Mouse (Mus musculus) heart, embryonic 16.5 days (tissue): ENCODE data around the gene Cygb. TPM values are rescaled to one million over a fixed set of nuclear protein-coding genes. Genes with fewer than 3 reads are reported as not detected.

Source experiments
- ATAC-seq: fragments of 200-750 bp; cut with Nextera tagmentation; replicated peaks from 2 replicates; pipeline ENCODE4 v1.8.0; 2017; ENCODE audit warnings: moderate number of reproducible peaks; ENCODE audit not compliant: insufficient read depth, low FRiP score; ENCODE audit errors: extremely low read depth
- H3K27ac ChIP-seq: fragments of 300-500 bp; sonication (generic); 2 replicates; pipeline ENCODE4 v1.5.1; 2014; ENCODE audit warnings: mild to moderate bottlenecking, low read length, control low read depth, moderate library complexity
- H3K27me3 ChIP-seq: fragments of 300-500 bp; sonication (generic); 2 replicates; pipeline ENCODE4 v1.6.1; 2014; ENCODE audit warnings: low read length, mixed read lengths; ENCODE audit not compliant: control insufficient read depth, insufficient read depth
- H3K36me3 ChIP-seq: fragments of 300-500 bp; sonication (generic); 2 replicates; pipeline ENCODE4 v1.6.1; 2014; ENCODE audit not compliant: control insufficient read depth, insufficient read depth
- H3K4me1 ChIP-seq: fragments of 300-500 bp; sonication (generic); 2 replicates; pipeline ENCODE4 v1.6.1; 2014; ENCODE audit warnings: low read length, mixed read lengths; ENCODE audit not compliant: control insufficient read depth, insufficient read depth
- H3K4me2 ChIP-seq: fragments of 300-500 bp; sonication (generic); 2 replicates; pipeline ENCODE4 v1.6.1; 2014; ENCODE audit warnings: low read depth, mild to moderate bottlenecking, control low read depth, low read length
- H3K4me3 ChIP-seq: fragments of 300-500 bp; sonication (generic); 2 replicates; pipeline ENCODE4 v1.5.1; 2014; ENCODE audit warnings: mild to moderate bottlenecking, control low read depth, low read length
- H3K9ac ChIP-seq: fragments of 300-500 bp; sonication (generic); 2 replicates; pipeline ENCODE4 v1.6.1; 2014; ENCODE audit warnings: low read length, control low read depth
- H3K9me3 ChIP-seq: fragments of 300-500 bp; sonication (generic); replicated peaks from 2 replicates; pipeline ENCODE4 v1.6.1; 2016; ENCODE audit warnings: low read length; ENCODE audit not compliant: control insufficient read depth
- WGBS: fragments of 180-500 bp; shearing (Covaris S2); extraction: QIAGEN DNeasy Blood & Tissue Kit; methylation state at CpG from one replicate; pipeline ENCODE4 v1.1.7; 2014; 5-methylcytosine and 5-hydroxymethylcytosine counted together
- polyA plus RNA-seq: library from polyadenylated mRNA; unstranded; fragments of >200 nt; fragmentation: Nextera tagmentation; extraction: Ambion mirVana; gene quantifications from 2 replicates; pipeline ENCODE4 v1.2.1, GENCODE M21; 2015

Gene Cygb
- polyA plus RNA-seq, 1 experiment from 2014 or later = 12.3 TPM

DNA sequence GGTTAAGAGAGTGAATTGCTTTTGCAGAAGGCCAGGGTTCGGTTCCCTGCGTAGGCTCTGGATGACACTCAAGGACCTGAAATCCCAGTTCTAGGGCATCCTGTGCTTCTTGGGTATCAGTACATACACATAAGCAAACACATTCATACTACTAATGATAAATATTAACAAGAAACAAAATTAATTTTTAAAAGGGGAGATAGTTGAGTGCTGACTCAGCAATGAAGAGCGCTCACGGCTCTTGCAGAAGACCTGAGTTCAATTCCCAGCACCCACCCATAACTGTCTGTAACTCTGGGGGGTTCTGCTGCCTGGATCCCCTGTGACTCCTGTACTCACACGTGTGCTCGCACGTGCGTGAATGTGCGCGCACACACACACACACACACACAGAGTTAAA is 35.5 kb upstream of the Cygb start:
- Histone ChIP-seq H3K4me1 (peaks cover under 1% of the 10 kb centered on the region; the same call in 1 of the 2 replicates), H3K9me3 (no peaks in the 10 kb centered on the region), H3K27me3 (peaks cover 16% of the 10 kb centered on the region), H3K4me3 (no peak overlapping the region), H3K9ac (no peak overlapping the region), H3K36me3 (no peaks in the 10 kb centered on the region), H3K4me2 (no peak overlapping the region), H3K27ac (no peak overlapping the region)
- ATAC-seq = no peak
- WGBS = 93% methylated on average over 10 of the region's 10 CpGs

DNA sequence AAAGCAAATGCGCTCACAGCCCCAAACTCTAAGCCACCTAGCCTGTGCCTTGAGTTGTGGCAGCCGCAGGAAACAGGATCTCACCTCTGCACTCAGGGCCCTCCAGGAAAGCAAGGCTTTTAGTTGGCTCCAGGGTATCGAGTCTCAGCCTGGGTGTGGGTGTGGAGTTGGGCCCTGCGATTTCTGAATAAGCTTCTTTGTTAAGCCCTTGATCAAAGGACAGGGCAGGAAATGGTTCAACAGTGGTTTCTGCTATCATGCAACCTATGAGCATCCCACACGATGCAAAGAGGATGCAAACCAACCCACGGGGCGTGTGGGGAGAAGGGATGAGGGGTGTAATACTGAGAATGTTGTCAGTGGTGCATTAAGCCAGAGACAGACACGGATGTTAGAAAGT is 33.8 kb upstream of the Cygb start:
- H3K27ac ChIP-seq = no peak overlapping the region
- no peaks in the 10 kb centered on the region for H3K36me3 ChIP-seq
- H3K9ac ChIP-seq = no peak overlapping the region
- H3K9me3 ChIP-seq = no peaks in the 10 kb centered on the region
- H3K4me2 ChIP-seq = no peak overlapping the region
- ATAC-seq = no peak
- no peak overlapping the region for H3K4me3 ChIP-seq
- WGBS = 69% methylated on average over 8 of the region's 8 CpGs
- H3K27me3 ChIP-seq = 0 out of 2 replicates have a peak, but pooled peaks cover 3% of the 10 kb centered on the region
- no peaks in the 10 kb centered on the region for H3K4me1 ChIP-seq

DNA sequence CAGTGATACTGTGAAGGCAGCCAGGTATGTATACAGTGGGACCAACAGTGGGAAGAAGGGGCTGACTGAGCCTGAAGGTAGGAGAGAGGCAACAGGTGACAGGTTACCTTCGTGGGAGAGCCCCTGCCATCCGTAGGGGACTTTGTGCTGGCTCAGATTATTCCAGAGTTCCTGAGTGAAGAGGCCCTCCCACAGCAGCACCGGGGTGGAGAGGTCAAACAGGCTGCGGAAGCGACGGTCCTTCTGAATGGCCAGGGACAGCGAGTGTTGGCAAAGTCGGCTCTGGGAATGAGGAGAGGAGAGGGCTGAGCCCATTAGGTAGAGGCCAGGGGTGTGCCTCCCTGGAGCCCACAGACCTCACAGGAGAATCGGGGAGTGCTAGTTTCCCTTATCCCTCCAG is 31.6 kb upstream of the Cygb start:
- Histone ChIP-seq H3K4me2 (no peak overlapping the region), H3K27me3 (no peaks in the 10 kb centered on the region), H3K4me1 (no peaks in the 10 kb centered on the region), H3K9ac (no peak overlapping the region), H3K9me3 (no peaks in the 10 kb centered on the region), H3K4me3 (no peak overlapping the region), H3K36me3 (no peaks in the 10 kb centered on the region), H3K27ac (no peak overlapping the region)
- 69% methylated on average over 9 of the region's 9 CpGs for WGBS
- ATAC-seq = no peak

DNA sequence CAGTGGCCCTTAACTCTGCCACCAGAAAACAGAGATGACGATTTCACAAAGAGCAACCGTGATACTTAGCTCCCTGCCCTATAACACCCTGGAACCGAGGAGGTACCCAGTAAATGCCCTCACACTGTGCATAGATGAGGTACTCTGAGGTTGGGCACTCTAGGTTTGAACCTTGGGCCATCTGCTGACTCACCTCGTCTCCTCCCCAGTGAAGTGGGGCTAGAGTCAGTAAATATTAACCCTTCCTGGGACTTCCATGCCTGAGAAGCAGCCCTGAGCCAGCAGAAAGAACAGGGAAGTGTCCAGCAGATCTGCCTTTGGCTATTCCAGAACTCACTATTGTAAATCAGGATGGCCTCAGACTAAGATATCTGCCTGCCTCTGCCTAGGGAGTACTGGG is 29.7 kb upstream of the Cygb start:
- Histone ChIP-seq H3K27me3 (no peaks in the 10 kb centered on the region), H3K36me3 (0 out of 2 replicates have a peak, but pooled peaks cover 3% of the 10 kb centered on the region), H3K9me3 (no peaks in the 10 kb centered on the region), H3K4me1 (no peaks in the 10 kb centered on the region), H3K9ac (no peak overlapping the region), H3K4me2 (no peak overlapping the region), H3K27ac (no peak overlapping the region), H3K4me3 (no peak overlapping the region)
- WGBS = 84% methylated on average over 4 of the region's 4 CpGs
- no peak for ATAC-seq

DNA sequence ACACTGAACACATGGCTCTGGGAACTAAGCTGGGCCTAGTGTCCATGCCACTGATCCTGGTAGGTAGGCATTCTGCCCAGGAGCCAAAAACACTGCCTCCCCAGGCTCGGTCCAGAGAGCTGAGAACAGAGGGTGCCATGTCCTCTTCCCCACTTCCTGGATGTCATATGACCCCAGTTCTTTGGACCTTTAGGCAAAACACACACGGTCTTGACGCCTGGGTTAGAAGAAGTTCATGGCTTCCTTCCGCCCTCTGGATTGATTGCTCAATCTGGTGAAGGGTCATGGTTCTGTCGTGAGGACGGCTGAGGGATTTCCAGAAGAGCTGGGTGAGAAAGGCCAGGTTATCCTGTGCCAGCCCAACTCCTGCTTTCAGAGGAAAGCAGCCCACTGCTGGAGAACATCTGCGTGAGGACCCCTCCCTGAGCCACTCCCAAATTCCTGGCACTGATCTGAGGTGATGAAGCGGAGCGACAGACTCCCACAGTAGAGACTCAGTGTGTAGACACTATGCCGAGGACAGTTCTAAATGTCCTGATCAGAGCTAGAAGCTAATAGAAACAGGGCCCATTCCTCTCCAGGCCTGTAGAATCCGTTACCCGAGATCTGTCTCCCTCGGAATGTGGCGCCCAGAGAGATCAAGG is 28.5 kb upstream of the Cygb start:
- Histone ChIP-seq H3K4me1 (no peaks in the 10 kb centered on the region), H3K9me3 (no peaks in the 10 kb centered on the region), H3K27me3 (no peaks in the 10 kb centered on the region), H3K4me3 (no peak overlapping the region), H3K4me2 (no peak overlapping the region), H3K36me3 (peaks cover 4% of the 10 kb centered on the region; the same call in 1 of the 2 replicates), H3K27ac (no peak overlapping the region), H3K9ac (no peak overlapping the region)
- WGBS = 69% methylated on average over 14 of the region's 14 CpGs
- ATAC-seq = no peak

DNA sequence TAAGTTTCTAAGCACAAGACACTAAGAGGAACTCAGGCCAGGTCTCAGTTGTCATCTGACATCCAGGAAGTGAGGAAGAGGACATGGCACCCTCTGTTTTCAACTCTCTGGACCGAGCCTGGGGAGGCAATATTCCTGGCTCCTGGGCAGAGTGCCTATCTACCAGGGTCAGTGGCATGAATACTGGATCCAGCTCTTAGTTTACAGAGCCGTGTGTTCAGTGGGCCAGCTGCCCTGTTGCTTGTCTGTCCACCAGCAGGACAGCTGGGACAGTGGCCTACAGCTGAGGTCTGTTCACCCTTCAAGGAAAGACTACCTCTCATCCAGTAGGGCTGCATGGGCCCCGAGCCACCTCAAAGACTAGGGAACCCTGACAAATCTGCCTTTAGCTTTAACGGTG is 27.0 kb upstream of the Cygb start:
- H3K9ac ChIP-seq = no peak overlapping the region
- ATAC-seq = no peak
- no peak overlapping the region for H3K27ac ChIP-seq
- H3K27me3 ChIP-seq = no peaks in the 10 kb centered on the region
- peaks cover 18% of the 10 kb centered on the region for H3K36me3 ChIP-seq
- H3K9me3 ChIP-seq = no peaks in the 10 kb centered on the region
- no peak overlapping the region for H3K4me3 ChIP-seq
- no peak overlapping the region for H3K4me2 ChIP-seq
- 67% methylated on average over 4 of the region's 4 CpGs for WGBS
- no peaks in the 10 kb centered on the region for H3K4me1 ChIP-seq

DNA sequence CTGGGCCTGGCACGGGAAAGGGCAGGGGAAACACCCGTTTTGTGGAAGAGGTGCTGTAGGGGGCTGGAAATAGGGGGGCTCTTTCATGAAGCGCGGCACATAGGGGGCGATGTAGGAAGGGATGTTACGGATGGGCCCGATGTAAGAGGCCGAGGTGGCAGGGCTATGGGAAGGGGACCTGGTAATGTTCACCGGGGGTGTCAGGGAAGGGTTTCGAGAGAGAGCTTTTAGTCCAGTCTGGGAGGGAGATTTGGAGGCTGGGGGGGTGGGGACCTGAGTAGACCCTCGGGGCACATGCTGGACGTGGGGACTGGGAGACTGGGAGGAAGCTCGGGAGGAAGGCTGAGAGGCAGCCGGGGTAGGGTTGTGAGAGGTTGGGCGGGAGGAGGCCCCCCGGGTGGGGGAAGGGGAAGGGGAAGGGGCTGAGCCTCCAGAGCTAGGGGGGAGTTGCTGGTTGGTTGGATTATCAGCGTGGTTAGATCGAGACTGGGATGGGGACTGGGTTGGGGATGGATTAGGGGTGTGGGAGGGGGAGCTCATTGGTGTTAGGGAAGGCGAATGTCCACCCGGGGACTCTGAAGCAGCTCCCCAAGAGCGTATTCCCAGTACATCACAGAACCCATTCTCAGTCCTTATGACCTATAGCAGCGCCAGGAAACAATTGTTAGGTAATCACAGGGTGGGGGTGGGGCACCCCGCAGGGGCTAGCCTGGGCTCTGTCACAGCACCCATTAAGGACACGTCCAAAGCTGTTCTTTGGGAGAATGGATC is 26.4 kb upstream of the Cygb start:
- Histone ChIP-seq H3K4me2 (no peak overlapping the region), H3K4me3 (no peak overlapping the region), H3K27ac (no peak overlapping the region), H3K4me1 (no peaks in the 10 kb centered on the region), H3K9ac (no peak overlapping the region), H3K9me3 (no peaks in the 10 kb centered on the region), H3K27me3 (no peaks in the 10 kb centered on the region), H3K36me3 (peaks cover 25% of the 10 kb centered on the region)
- WGBS = 73% methylated on average over 24 of the region's 24 CpGs
- no peak; the same call in 1 of the 2 replicates for ATAC-seq

DNA sequence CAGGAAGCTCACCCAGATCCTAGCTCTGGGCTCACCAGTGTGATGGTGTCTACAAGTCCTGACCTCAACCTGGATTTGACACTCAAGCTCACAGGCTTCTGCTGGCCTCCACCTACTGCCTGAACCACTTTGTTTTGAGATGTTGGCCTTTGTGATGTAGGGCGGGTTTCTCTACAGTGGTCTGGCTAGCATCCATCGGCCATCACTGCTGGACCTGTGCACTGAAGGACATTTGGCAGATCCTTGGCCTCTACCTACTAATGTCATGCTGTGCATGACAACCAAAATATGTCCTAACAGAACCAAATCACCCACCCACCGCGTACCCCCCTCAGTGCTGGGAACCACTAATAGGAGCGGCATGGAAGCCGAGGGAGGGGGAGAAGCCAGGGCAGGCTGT is 25.0 kb upstream of the Cygb start:
- Histone ChIP-seq H3K4me2 (no peak overlapping the region), H3K9me3 (no peaks in the 10 kb centered on the region), H3K36me3 (peaks cover 36% of the 10 kb centered on the region), H3K4me1 (peaks cover 11% of the 10 kb centered on the region), H3K27ac (no peak overlapping the region), H3K27me3 (no peaks in the 10 kb centered on the region), H3K4me3 (no peak overlapping the region), H3K9ac (no peak overlapping the region)
- WGBS = 87% methylated on average over 6 of the region's 6 CpGs
- ATAC-seq = no peak

DNA sequence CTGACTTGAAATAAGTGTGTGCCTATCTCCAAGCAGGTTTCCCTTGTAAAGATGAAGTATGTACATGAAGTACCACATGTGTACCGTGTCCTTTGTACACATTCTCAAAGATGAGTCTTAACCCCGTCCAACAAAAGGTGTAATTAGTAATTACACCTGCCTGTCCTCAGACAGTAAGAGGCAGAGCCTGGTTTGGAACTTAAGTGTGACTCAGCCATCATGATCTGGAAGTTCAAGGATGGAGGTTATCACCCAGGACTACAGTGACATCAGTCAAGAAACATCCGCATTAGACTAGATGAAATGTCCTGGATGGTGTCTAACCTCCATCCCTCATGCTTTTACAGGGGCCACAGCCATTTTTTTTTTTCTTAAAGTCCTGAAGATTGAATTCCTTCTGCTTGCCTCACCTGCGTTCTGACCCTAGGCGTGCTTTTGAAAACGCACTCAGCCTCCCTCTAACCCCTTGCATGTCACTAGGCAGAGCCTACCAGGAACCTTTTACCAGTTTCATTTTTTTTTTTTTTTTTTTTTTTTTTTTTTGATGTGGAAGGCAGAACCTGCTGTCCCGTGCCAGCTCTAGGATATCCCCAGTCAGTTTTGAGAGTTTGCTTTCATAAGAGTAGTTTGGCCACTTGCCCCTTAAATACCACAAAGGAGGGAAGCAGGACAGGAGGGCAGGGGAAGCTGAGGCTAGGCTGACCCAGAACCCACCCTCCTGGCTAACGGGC is 23.8 kb upstream of the Cygb start:
- Histone ChIP-seq H3K9ac (no peak overlapping the region), H3K4me1 (peaks cover 14% of the 10 kb centered on the region), H3K4me3 (no peak overlapping the region), H3K4me2 (no peak overlapping the region), H3K36me3 (peaks cover 44% of the 10 kb centered on the region), H3K27ac (no peak overlapping the region), H3K27me3 (no peaks in the 10 kb centered on the region), H3K9me3 (no peaks in the 10 kb centered on the region)
- no peak for ATAC-seq
- 76% methylated on average over 8 of the region's 8 CpGs for WGBS
